Mouse (Mus musculus) spleen, postnatal 14 days (tissue): ENCODE results near the gene Vmn1r197.
"Not testable (repeated sequence)": the region's sequence is repeated elsewhere in the genome, so short reads cannot be mapped to it uniquely, and the experiment has no call there.

Source experiments
- DNase-seq, 2 experiments: peaks; one replicate each; pipeline ENCODE4 v3.0.0; 2021 to 2022; ENCODE audit warnings: low spot score in 2 of 2

The Vmn1r197 gene

DNA sequence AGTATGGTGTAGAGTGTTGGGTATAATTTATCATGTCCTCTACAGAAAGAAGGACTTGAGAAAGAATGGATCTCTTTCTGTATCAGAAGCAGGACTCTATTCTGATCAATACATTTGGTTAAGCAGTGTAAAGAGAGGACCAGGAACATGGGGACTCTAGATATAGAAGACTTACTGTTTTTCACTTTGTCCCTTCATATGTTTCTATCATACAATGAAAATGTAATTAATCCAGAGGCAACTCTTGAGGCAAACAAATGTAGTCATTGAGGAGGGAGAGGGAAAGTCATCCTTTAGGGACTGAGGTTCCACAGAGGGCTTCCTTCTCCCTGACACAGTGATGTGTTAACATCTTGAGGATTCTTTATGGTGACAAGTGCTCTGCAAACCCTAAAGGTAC, at the start of gene Vmn1r197:
Gene Vmn1r197, plus strand, starts transcription at position 301 of the 400 bp plus-strand sequence.
- no peak for DNase-seq

DNA sequence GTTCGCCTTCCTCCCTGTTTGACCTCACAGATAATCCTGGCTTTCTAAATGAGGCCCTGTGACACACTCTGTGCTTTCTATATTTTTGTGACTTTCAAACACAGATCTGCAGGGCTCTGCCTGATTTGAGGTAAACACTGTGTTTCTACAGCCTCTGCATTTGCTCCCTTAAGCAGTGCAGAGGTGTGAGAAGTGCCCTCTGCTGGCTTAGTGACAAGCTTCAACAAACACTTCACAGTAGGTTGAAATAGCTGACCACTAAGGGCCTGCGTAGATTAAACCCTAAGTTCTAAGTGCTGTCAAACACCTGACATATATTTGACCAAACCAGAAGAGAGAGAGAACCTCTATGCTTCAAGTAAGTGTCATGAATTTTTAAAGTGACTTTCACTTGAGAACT, 39.8 kb upstream of the Vmn1r197 start:
- DNase-seq: no peak

DNA sequence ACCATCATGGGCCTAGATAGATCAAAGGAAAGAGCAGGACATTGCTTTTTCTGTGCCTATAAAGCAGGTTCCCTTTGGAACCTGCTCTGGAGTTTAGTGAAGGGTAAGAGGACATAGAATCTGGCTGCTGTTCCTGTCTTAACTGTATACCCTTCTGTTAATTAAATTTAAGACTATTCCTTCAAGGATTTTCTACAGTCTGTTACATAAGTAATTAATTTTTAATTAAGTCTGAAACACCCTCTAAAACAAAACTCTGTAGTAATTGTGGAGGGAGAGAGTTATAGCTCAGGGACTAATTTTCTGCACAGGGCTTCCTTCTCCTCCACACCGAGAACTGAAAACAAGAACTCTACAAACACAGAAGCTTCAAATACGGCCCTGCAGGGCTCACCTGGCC, 34.8 kb upstream of the Vmn1r197 start, which contains the start of gene Vmn1r196:
Gene Vmn1r196, plus strand, starts transcription at position 301 of the 400 bp plus-strand sequence.
- DNase-seq: no peak

DNA sequence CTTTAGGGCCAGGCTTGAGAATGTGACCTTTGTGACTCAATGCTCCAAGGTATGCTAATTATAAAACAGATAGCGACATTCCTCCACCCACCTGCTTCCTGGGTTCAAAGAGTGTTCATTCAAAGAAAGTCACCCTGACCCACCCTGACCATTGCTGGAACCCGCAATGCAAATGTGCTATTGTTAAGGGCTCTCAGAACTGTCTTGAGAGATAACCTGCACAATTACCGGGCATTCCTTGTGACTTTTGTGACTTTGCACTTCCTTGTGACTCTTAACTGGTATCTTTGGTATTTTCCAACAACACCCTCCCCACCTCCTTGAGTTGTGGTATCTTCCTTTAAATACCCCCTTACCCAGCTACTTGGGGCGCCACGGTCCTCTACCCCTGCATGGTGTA, 16.3 kb upstream of the Vmn1r197 start:
- not testable (repeated sequence) for DNase-seq

DNA sequence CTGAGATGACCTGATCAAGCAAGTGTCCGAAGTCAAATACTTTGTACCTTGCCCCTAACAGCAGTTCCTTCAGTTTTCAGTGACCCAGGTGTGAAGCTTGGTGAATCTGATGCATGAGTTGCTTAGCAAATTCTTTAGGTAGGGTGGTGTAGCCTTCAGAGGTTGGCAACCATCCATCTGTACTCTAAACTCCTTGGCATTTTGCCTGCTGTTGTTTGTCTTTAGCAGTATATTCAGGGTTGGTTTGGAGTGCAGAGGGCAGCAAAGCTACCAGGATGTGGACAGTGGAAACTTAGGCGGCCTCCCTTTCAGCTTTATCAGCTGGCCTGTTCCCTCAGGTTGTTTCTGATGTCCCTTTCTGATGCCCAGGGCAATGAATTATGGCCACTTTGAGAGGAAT, 9.0 kb upstream of the Vmn1r197 start:
- no peak for DNase-seq

DNA sequence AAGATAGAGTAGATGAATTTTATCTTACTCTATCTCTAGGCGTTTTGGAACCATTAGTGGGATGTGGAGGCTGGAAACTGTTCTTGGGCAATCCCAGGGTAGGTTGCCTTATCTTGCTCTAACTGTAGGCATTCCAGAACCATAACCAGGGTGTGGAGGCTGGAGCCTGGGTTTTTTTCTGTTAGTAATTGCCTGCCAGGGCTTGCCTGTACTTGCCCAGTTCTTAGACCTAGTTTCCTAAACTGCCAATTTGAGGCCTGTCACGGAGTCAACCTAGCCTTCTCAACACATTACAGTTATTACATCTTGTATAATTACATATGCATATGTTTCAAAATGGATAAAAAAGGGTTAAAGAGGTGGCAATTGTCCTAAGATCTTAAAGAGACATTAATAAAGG, 7.0 kb upstream of the Vmn1r197 start:
- no peak for DNase-seq

DNA sequence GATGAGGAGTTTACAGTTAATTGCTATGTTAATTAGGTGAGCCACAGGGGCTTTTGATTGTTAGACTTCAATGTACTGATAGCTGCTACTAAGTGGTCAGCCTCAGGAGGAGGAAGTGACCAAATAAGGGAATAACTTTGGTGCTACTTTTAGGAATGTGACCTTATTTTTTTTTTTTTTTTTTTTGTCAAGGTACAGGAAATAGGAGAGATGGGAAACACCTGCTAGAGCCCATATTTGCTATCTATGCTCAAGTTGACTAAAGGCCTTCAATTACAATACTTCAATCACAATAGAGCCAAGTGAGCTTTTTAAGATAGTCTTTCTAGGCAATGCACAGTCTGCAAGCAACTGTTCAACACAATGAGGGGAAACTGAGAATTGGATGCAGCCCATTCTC, 4.3 kb upstream of the Vmn1r197 start:
- DNase-seq: no peak

DNA sequence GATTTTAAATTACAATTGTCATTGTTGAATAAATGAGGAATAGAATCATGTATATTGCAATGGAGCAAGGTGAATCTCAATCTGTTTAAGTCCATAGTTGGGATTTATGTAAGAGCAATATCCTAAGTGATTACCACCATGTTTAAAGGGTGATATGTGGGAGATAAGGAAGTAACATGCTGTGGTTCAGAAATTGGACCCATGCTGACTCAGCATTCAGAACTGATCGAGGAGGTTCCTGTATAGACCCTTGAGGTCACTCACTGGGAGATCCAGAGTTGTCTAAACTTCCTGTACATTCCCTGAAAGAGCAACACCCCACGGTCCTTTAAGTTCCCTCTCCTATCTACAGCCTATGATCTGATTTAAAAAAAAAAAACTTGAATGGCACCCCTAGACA, 8.9 kb downstream of the Vmn1r197 start:
- no peak for DNase-seq

DNA sequence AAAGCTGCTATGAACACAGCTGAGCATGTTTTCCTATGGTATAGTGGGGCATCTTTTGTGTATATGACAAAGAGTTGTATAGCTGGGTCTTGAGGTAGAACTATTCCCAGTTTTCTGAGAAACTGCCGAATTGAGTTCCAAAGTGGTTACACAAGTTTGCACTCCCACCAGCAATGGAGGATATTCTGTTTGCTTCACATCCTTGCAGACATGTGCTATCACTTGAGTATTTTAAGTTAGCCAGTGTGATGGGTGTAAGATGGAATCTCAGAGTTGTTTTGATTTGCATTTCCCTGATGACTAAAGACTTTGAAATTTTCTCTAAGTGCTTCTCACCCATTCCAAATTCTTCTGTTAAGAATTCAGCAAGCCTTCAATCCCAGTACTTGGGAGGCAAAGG, 11.2 kb downstream of the Vmn1r197 start:
- DNase-seq: no peak

DNA sequence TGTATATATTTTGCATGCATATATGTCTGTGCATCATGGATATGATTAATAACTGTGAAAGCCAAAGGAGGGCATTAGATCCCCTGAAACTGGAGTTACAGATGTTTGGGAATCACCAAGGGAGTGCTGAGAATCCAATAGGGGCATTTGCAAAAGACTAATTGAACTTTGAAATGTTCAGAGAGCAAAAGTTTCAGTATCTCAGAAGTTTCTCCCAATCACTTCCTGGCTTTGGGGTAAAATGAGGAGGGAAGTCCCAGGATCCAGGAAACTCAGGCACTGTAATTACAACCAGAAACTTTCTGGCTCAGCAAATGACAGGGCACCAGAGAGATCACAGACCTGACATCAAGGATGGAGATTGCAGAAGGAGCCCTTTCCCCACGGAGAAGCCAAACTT, 25.7 kb downstream of the Vmn1r197 start, which contains the start of gene Vmn1r198:
Gene Vmn1r198, plus strand, starts transcription at position 301 of the 400 bp plus-strand sequence.
- DNase-seq: no peak

DNA sequence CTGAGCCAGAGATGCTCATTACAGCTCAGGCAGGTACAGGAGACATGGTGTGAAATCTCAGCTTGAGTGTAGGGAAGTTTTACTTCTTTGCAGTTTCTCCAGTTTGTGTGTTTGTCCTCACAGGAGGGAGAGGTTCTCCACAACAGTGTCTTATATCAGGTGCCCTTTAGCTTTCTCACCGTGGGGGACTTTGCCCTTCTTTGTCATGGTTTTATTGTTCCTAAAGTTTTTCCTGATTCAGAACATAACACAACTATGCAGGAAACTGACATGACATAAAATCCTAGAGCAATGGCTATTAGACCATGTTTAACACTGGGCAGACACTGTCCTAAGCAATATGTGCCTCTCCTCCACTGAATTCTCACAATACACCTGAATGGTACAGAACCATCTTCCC, 26.4 kb downstream of the Vmn1r197 start:
- no peak for DNase-seq

DNA sequence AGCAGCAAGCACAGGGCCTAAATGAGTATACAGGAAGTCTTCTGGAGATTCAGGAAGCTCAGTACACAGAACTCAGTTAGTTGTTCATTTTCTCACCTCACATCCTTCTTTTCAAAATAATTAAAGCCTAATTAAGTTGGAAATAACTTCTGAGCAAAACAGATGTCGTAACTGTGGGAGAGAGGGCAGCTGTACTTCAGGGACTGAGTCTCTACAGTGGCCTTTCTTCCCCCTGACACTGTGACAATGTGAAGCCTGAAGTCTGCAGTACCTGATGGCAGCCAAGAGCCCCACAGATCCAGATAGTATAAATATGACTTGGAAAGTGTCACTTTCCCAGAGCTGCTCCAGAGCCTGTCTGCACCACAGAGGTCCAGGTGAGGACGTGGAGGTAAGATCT, 55.1 kb downstream of the Vmn1r197 start, which contains the start of gene Vmn1r199:
Gene Vmn1r199, plus strand, starts transcription at position 301 of the 400 bp plus-strand sequence.
- DNase-seq: no peak

DNA sequence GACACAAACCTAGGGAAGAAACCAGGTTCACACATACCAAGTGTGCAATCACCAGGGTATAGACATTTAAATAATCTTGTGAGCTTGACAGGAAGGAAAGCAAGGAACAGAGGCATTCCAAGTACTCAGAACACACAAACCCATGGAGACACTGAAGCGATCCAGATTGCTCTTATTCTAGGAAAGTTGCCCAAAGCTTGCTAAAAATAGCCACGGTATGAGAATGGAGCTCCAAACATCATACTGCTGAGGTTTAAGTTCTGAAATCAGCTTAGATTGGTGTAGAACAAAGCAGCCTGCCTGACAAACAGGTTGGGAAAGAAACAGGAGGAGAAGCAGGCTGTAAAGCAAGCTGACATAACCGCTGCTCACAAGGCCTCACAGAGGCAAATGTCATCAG, 56.7 kb downstream of the Vmn1r197 start:
- not testable (repeated sequence) for DNase-seq
